Mouse (Mus musculus) lung, embryonic 16.5 days (tissue): ENCODE measurements at regions not wholly inside any gene's neighbourhood (a gene's known extent, or its start where the extent isn't known, plus 50 kb on each side); places are given as distances from the start of the nearest gene placed in this dataset.

Source experiments
- ATAC-seq: fragments of 200-750 bp; cut with Nextera tagmentation; 2 replicates; pipeline ENCODE4 v1.8.0; 2017; ENCODE audit warnings: low read depth, mild to moderate bottlenecking, moderate library complexity
- H3K27ac ChIP-seq: fragments of 300-500 bp; sonication (generic); 2 replicates; pipeline ENCODE4 v1.5.1; 2014; ENCODE audit warnings: mild to moderate bottlenecking, control low read depth, low read length
- H3K27me3 ChIP-seq: fragments of 300-500 bp; sonication (generic); 2 replicates; pipeline ENCODE4 v1.6.1; 2014; ENCODE audit warnings: low read depth, low read length, mixed read lengths; ENCODE audit not compliant: control insufficient read depth, insufficient read depth
- H3K36me3 ChIP-seq: fragments of 300-500 bp; sonication (generic); 2 replicates; pipeline ENCODE4 v1.6.1; 2014; ENCODE audit warnings: low read length; ENCODE audit not compliant: control insufficient read depth, insufficient read depth
- H3K4me1 ChIP-seq: fragments of 300-500 bp; sonication (generic); replicated peaks from 2 replicates; pipeline ENCODE4 v1.6.1; 2014; ENCODE audit warnings: low read length, mixed read lengths; ENCODE audit not compliant: control insufficient read depth, insufficient read depth
- H3K4me2 ChIP-seq: fragments of 300-500 bp; sonication (generic); 2 replicates; pipeline ENCODE4 v1.6.1; 2014; ENCODE audit warnings: low read depth, low read length, control low read depth
- H3K4me3 ChIP-seq: fragments of 300-500 bp; sonication (generic); 2 replicates; pipeline ENCODE4 v1.5.1; 2014; ENCODE audit warnings: mild to moderate bottlenecking, low read length, control low read depth
- H3K9ac ChIP-seq: fragments of 300-500 bp; sonication (generic); 2 replicates; pipeline ENCODE4 v1.6.1; 2014; ENCODE audit warnings: low read length, control low read depth
- H3K9me3 ChIP-seq: fragments of 300-500 bp; sonication (generic); 2 replicates; pipeline ENCODE4 v1.6.1; 2016; ENCODE audit warnings: low read length; ENCODE audit not compliant: control insufficient read depth
- WGBS: fragments of 180-500 bp; shearing (Covaris S2); extraction: QIAGEN DNeasy Blood & Tissue Kit; methylation state at CpG from one replicate; pipeline ENCODE4 v1.1.7; 2014; 5-methylcytosine and 5-hydroxymethylcytosine counted together

- Histone ChIP-seq H3K9me3 (no peaks in the 10 kb centered on the region), H3K36me3 (no peaks in the 10 kb centered on the region), H3K27me3 (no peaks in the 10 kb centered on the region), H3K27ac (no peak overlapping the region), H3K4me2 (peak overlapping the region; percentile 48), H3K9ac (no peak overlapping the region), H3K4me1 (peaks cover 4% of the 10 kb centered on the region), H3K4me3 (peak overlapping the region; percentile 16)
- peak; percentile 28; the same call in 1 of the 2 replicates for ATAC-seq
- 11% methylated on average over 10 of the region's 10 CpGs for WGBS
Measured at GRCm38 (mm10) chr1:41274573-41275270, 469.3 kb downstream of the Tmem182 start.

- H3K4me3 ChIP-seq, result peak overlapping the region; percentile 16
- H3K4me2 ChIP-seq, result peak overlapping the region; percentile 48
- 12% methylated on average over 8 of the region's 8 CpGs for WGBS
- ATAC-seq, result no peak
- no peaks in the 10 kb centered on the region for H3K9me3 ChIP-seq
- H3K27ac ChIP-seq, result no peak overlapping the region
- no peak overlapping the region for H3K9ac ChIP-seq
- H3K4me1 ChIP-seq, result peaks cover 4% of the 10 kb centered on the region
- no peaks in the 10 kb centered on the region for H3K36me3 ChIP-seq
- no peaks in the 10 kb centered on the region for H3K27me3 ChIP-seq
Measured at GRCm38 (mm10) chr1:41275271-41275624, 469.8 kb downstream of the Tmem182 start.

- H3K9ac ChIP-seq, result no peak overlapping the region
- no peak for ATAC-seq
- H3K4me1 ChIP-seq, result peaks cover 4% of the 10 kb centered on the region
- no peak overlapping the region for H3K4me2 ChIP-seq
- WGBS, result 39% methylated on average over 6 of the region's 6 CpGs
- H3K27me3 ChIP-seq, result no peaks in the 10 kb centered on the region
- no peak overlapping the region for H3K27ac ChIP-seq
- no peaks in the 10 kb centered on the region for H3K36me3 ChIP-seq
- H3K4me3 ChIP-seq, result no peak overlapping the region
- H3K9me3 ChIP-seq, result no peaks in the 10 kb centered on the region
Measured at GRCm38 (mm10) chr1:41275642-41276041, 470.2 kb downstream of the Tmem182 start.

- H3K4me1 ChIP-seq, result peaks cover 4% of the 10 kb centered on the region
- H3K27ac ChIP-seq, result no peak overlapping the region
- H3K9ac ChIP-seq, result no peak overlapping the region
- no peak overlapping the region for H3K4me2 ChIP-seq
- WGBS, result 53% methylated on average over 6 of the region's 6 CpGs
- no peaks in the 10 kb centered on the region for H3K9me3 ChIP-seq
- H3K27me3 ChIP-seq, result no peaks in the 10 kb centered on the region
- no peak overlapping the region for H3K4me3 ChIP-seq
- H3K36me3 ChIP-seq, result no peaks in the 10 kb centered on the region
- no peak for ATAC-seq
Measured at GRCm38 (mm10) chr1:41276303-41276702, 470.9 kb downstream of the Tmem182 start.

GRCm38 (mm10) chr1:41285221-41285620, 479.8 kb downstream of the Tmem182 start:
- Histone ChIP-seq H3K27me3 (no peaks in the 10 kb centered on the region), H3K4me3 (no peak overlapping the region), H3K9ac (no peak overlapping the region), H3K27ac (no peak overlapping the region), H3K9me3 (no peaks in the 10 kb centered on the region), H3K36me3 (no peaks in the 10 kb centered on the region), H3K4me1 (no peaks in the 10 kb centered on the region), H3K4me2 (no peak overlapping the region)
- ATAC-seq, result no peak
- WGBS, result 82% methylated on average over 9 of the region's 9 CpGs

GRCm38 (mm10) chr1:41286221-41286620, 480.8 kb downstream of the Tmem182 start:
- Histone ChIP-seq H3K27ac (no peak overlapping the region), H3K9ac (no peak overlapping the region), H3K36me3 (no peaks in the 10 kb centered on the region), H3K4me3 (no peak overlapping the region), H3K27me3 (no peaks in the 10 kb centered on the region), H3K4me1 (no peaks in the 10 kb centered on the region), H3K4me2 (no peak overlapping the region), H3K9me3 (no peaks in the 10 kb centered on the region)
- ATAC-seq, result no peak
- WGBS, result 87% methylated on average over 9 of the region's 9 CpGs

GRCm38 (mm10) chr1:41326861-41327480, 521.6 kb downstream of the Tmem182 start:
- Histone ChIP-seq H3K9me3 (no peaks in the 10 kb centered on the region), H3K27me3 (no peaks in the 10 kb centered on the region), H3K36me3 (no peaks in the 10 kb centered on the region), H3K4me2 (no peak overlapping the region), H3K4me1 (no peaks in the 10 kb centered on the region), H3K9ac (no peak overlapping the region), H3K27ac (no peak overlapping the region), H3K4me3 (no peak overlapping the region)
- ATAC-seq, result no peak
- 48% methylated on average over 3 of the region's 3 CpGs for WGBS

- Histone ChIP-seq H3K27me3 (no peaks in the 10 kb centered on the region), H3K4me2 (no peak overlapping the region), H3K4me1 (no peaks in the 10 kb centered on the region), H3K4me3 (no peak overlapping the region), H3K9me3 (no peaks in the 10 kb centered on the region), H3K36me3 (no peaks in the 10 kb centered on the region), H3K27ac (no peak overlapping the region), H3K9ac (no peak overlapping the region)
- 69% methylated on average over 16 of the region's 16 CpGs for WGBS
- no peak for ATAC-seq
Measured at GRCm38 (mm10) chr1:41349798-41350758, 544.7 kb downstream of the Tmem182 start.

- Histone ChIP-seq H3K9ac (no peak overlapping the region), H3K4me2 (no peak overlapping the region), H3K4me1 (no peaks in the 10 kb centered on the region), H3K4me3 (no peak overlapping the region), H3K9me3 (no peaks in the 10 kb centered on the region), H3K36me3 (no peaks in the 10 kb centered on the region), H3K27me3 (no peaks in the 10 kb centered on the region), H3K27ac (no peak overlapping the region)
- ATAC-seq, result no peak
- 34% methylated on average over 4 of the region's 4 CpGs for WGBS
Measured at GRCm38 (mm10) chr1:41359061-41359460, 553.7 kb downstream of the Tmem182 start.
